Mouse (Mus musculus) gastrocnemius, adult 2 months (tissue): ENCODE measurements around the gene Ifnlr1. TPM values are rescaled to one million over a fixed set of nuclear protein-coding genes. Genes with fewer than 3 reads are reported as not detected.
A peak's percentile ranks its signal among the peaks of the same experiment; 100 is the strongest.
"Not testable (repeated sequence)": the region's sequence is repeated elsewhere in the genome, so short reads cannot be mapped to it uniquely, and the experiment has no call there.

ENCODE experiments used
- DNase-seq: peaks from one replicate; pipeline ENCODE4 v3.0.0; 2022
- H3K27ac ChIP-seq: fragments of 200-600 bp; 2 replicates; pipeline ENCODE4 v1.8.1; 2022; ENCODE audit warnings: mild to moderate bottlenecking
- H3K4me3 ChIP-seq: fragments of 200-600 bp; 2 replicates; pipeline ENCODE4 v1.8.1; 2022; ENCODE audit warnings: mild to moderate bottlenecking, moderate library complexity
- CTCF ChIP-seq: fragments of 200-600 bp; IDR thresholded peaks from 2 replicates; pipeline ENCODE4 v1.8.1; 2022; ENCODE audit warnings: antibody characterized with exemption, mild to moderate bottlenecking, moderate library complexity
- intact Hi-C: fragments of 180-260 bp; cut with DNase I; formaldehyde crosslinking; loops from one replicate; pipeline ENCODE4 v1.15.1; 2025
- long read RNA-seq, 2 experiments: library from polyadenylated mRNA; stranded (forward); transcript quantifications; one replicate each; pipeline ENCODE4 v2.0.0; 2021
- total RNA-seq, 2 experiments: library from RNA; stranded (reverse); gene quantifications; 2 replicates each; pipeline ENCODE4 v1.2.3; 2021

Ifnlr1 gene
- under 1 TPM; 0.17 to 0.31 TPM for total RNA-seq
- long read RNA-seq, experiment 1: 0 reads
- long read RNA-seq, experiment 2, partial matches to known transcripts: 0 of 1 reads
- long read RNA-seq, experiment 2, other reads (novel, unspliced or antisense): 1 of 1 reads

GRCm38 (mm10) chr4:135685906-135686567, at the start of gene Ifnlr1:
TSS of gene Ifnlr1 (plus strand) at chr4:135686287.
- intact Hi-C loops: no loop called here
- Histone ChIP-seq H3K4me3 (peak within 1 kb of the TSS; percentile 79), H3K27ac (peak within 1 kb of the TSS; percentile 66)
- no peak for TF ChIP-seq CTCF
- DNase-seq: no peak

DNA sequence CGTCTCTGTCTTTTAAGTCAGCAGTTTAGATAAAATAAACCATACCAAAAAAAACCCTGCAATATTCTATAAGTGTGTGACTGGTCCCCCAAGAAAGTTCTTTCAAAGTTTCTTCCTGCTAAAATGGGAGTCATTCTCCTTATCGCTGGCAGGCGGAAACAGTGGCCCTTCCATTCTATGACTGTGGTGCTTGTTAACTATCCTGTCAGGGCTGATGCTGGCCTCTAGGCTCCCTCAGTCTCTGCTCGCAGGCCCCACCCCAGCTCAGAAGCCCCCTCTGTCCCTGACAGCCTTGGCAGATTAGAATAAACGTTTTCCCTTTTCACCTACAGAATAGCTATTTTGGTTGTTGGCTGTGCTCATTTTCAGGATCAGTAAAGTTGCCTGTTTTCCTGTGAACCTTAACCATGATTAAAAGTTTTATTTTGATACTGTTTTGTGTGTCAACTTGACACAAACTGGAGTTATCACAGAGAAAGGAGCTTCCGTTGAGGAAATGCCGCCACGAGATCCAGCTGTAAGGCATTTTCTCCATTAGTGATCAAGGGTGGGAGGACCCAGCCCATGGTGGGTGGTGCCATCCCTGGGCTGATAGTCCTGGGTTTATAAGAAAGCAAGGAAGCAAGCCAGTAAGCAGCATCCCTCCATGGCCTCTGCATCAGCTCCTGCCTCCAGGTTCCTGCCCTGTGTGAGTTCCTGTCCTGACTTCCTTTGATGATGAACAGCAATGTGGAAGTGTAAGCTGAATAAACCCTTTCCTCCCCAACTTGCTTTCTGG, 44.6 kb upstream of the Ifnlr1 start:
- H3K27ac ChIP-seq, intact Hi-C loops, H3K4me3 ChIP-seq, DNase-seq: not testable (repeated sequence)

- no peak overlapping the region for H3K4me3 ChIP-seq
- no peak for TF ChIP-seq CTCF
- no peak for DNase-seq
- H3K27ac ChIP-seq: no peak overlapping the region
- intact Hi-C loops: no loop called here
Observed at GRCm38 (mm10) chr4:135645022-135645637, 41.0 kb upstream of the Ifnlr1 start.

DNA sequence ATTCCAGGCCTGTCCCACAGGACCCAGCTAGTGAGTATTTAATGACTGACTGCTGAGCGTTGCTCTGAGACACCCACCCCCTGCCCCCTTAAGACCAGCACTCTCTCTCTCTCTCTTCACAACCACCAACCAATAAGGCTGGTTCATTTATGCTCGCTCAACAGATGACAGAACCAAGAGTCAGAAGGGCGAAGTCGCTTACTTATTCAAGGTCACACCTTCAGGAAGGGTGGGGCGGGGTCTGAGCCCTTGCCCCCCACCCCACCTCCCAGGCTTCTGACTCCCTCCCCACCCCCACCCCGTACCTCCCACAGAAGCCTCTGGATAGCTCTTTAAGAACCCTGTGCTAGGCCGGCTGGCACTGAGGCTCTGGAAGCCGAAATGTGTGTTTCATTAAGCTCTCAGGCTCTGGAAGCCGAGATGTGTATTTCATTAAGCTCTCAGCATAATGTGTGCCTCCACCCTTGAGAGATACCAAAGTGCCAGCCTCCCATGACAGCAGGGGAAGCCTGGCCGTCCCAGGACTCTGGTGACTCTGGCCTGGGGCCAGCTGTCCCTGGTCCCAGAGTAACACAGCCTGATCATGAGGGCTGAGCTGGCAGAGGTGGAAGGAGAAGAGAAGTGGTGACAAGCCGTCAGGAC, 33.0 kb upstream of the Ifnlr1 start:
- intact Hi-C loops: no loop called here
- Histone ChIP-seq H3K4me3 (no peak overlapping the region), H3K27ac (no peak overlapping the region)
- TF ChIP-seq CTCF: no peak
- peak; percentile 89 for DNase-seq

DNA sequence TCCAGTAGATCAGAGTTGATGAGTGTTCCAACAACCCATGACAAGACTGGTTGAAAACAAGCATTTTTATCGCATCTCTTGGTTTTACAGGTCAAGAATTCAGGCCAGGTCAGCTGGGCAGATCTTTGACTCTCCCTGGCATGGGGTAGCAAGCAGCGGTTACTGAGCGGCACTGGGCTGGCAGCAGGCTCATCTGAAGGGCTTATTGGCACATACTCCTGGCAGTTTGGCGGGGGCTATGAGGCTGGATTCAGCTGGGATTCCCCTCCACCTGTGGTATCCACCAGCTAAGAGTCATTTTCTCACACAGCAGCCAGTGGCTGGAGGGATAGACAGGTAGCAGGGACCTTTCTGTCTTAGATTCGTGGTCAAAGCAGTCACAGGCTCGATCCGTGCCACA, 32.1 kb upstream of the Ifnlr1 start:
- no peak overlapping the region for H3K27ac ChIP-seq
- H3K4me3 ChIP-seq: no peak overlapping the region
- intact Hi-C loops: no loop called here
- no peak for DNase-seq
- no peak for TF ChIP-seq CTCF

GRCm38 (mm10) chr4:135655499-135655898, 30.6 kb upstream of the Ifnlr1 start:
- H3K4me3 ChIP-seq: no peak overlapping the region
- intact Hi-C loops: no loop called here
- H3K27ac ChIP-seq: no peak overlapping the region
- TF ChIP-seq CTCF: no peak
- DNase-seq: no peak

- H3K27ac ChIP-seq: no peak overlapping the region
- DNase-seq: no peak
- TF ChIP-seq CTCF: no peak
- H3K4me3 ChIP-seq: no peak overlapping the region
- intact Hi-C loops: no loop called here
Observed at GRCm38 (mm10) chr4:135656094-135656589, 29.9 kb upstream of the Ifnlr1 start.

DNA sequence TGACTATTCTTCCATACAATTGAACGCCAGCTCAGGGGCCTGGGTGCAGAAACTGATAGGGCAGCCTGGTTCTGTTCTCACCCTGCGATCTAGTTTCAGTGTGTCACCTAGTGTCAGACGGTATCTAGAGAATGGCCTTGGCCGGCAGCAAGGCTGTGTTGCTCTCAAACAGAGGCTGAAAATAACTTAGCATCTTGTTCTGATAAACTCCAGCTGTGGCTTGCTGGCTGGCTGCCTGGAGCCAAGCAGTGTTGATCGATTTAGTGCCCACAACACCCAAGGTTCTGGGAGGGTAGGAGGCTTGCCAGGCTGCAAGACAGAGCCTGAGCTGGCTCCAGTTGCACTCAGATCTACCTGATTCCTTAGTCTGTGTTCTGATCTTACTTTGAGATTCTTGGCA, 27.6 kb upstream of the Ifnlr1 start:
- DNase-seq: peak; percentile 27
- H3K27ac ChIP-seq: no peak overlapping the region

GRCm38 (mm10) chr4:135658899-135659298, 27.2 kb upstream of the Ifnlr1 start:
- no peak for TF ChIP-seq CTCF
- no peak for DNase-seq
- Histone ChIP-seq H3K4me3 (no peak overlapping the region), H3K27ac (no peak overlapping the region)
- intact Hi-C loops: no loop called here

More for the DNA sequence above, 27.6 kb upstream of the Ifnlr1 start:
- H3K4me3 ChIP-seq: no peak overlapping the region
- intact Hi-C loops: no loop called here
- no peak for TF ChIP-seq CTCF

GRCm38 (mm10) chr4:135661082-135661809, 24.8 kb upstream of the Ifnlr1 start:
- intact Hi-C loops: no loop called here

DNA sequence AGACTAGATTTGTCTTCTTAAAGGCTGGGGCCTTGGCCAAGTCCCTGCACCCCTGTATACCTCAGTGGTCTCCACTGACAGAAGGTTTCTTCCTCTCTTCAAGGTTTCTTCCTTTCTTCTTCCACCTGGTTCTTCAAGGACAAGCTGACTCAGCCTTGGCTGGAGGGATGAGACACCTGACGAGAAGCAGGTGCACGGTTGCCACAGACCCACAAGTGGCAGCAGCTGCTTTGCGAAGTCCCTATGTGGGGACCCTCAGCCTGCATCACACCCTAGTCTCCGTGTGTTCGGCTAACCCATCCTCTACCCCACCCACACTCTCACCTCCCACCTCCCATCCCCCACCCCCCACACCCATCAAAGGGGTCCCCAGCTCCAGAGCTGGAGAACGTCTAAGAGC, 24.1 kb upstream of the Ifnlr1 start:
- no peak overlapping the region for H3K4me3 ChIP-seq
- TF ChIP-seq CTCF: no peak
- intact Hi-C loops: no loop called here

More at GRCm38 (mm10) chr4:135661082-135661809, 24.8 kb upstream of the Ifnlr1 start:
- no peak overlapping the region for H3K4me3 ChIP-seq
- DNase-seq: peak; percentile 39
- no peak for TF ChIP-seq CTCF
- no peak overlapping the region for H3K27ac ChIP-seq

DNA sequence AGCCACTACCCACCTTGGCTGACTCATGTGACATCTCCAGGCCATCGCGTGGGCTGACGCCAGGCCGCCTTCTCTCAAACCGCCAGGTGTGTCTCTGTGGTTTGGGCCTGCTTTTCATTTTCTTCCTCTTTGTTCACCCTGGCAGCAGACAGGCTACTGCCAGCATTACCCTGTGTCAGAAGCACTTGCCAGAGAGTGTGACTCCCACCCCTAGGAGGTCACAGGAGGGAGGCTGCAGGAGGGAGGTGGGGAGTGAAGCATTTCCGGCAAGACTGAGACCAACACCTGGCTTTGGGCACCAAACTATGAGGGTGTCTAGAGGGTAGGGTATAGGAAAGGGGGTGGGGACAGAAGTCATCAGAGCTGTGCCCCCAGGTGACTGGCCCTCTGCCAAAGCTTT, 21.4 kb upstream of the Ifnlr1 start:
- no peak for DNase-seq
- Histone ChIP-seq H3K27ac (no peak overlapping the region), H3K4me3 (no peak overlapping the region)
- TF ChIP-seq CTCF: no peak
- intact Hi-C loops: no loop called here

More for the DNA sequence above, 24.1 kb upstream of the Ifnlr1 start:
- no peak for DNase-seq
- no peak overlapping the region for H3K27ac ChIP-seq
